32 mouse cellular contexts compared by ENCODE assay signal in the genomic region with DNA sequence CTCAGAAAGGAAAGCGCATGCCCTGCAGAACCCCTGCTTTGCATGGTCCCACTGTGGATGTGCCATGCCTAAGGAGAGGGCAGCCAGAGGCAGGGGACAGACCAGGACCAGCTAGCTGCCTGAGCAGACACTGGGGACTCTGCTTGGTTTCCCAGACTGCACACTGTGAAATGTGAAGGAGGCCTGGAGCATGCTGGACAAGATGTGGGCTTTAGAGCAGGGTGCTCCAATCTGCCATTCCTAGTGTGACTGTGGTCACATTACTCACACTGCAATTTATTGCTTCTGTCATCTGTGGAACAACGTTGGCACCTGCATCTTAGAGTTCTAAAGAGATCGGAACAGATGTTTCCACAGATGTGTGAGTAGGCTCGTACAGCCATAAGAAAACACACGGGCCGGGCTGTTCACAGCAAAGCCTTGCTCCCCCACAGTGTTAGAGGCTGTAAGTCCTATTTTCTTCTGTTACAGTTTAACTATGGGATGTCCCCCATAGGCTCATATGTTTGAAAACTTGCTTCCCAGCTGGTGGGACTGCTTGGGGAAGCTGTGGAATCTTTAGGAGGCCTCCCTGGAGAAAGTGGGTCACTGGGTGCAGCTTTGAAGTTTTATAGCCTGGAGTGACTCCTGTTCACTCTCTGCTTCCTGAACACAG.
DNase-seq lines count a peak whose midpoint lies in the region; ATAC-seq and TF ChIP-seq lines count a peak whose summit lies in the region.
"Had no signal": no experiment of that assay in that cellular context is flagged by ENCODE, and none has a peak within 500 bp of the region (broad histone marks: within the 10 kb centered on the region; RNA-seq: fewer than 3 reads in every experiment).

No protein-coding gene starts in this region.

- no peak overlapping the region for H3ac ChIP-seq in C2C12 (ENCODE audit: control insufficient read depth, insufficient read length, low read depth)

- no peaks in the 10 kb centered on the region for H3K4me1 ChIP-seq in hindbrain, embryonic 14.5 days (replicated peaks; ENCODE audit: control insufficient read depth, insufficient read depth, low read length)
- no peaks in the 10 kb centered on the region for H3K4me1 ChIP-seq in hindbrain, embryonic 16.5 days (ENCODE audit: control insufficient read depth, insufficient read depth, low read depth, low read length)
- H3K4me1 ChIP-seq: embryonic facial prominence, embryonic 15.5 days; hindbrain, embryonic 15.5 days; limb, embryonic 15.5 days had no signal

- POLR2A ChIA-PET in Patski (lab: Charles Lee) = no interaction called here

- H3K4me3 ChIP-seq in hindbrain, embryonic 14.5 days (replicated peaks; ENCODE audit: low read length) = no peak overlapping the region
- H3K4me3 ChIP-seq in hindbrain, embryonic 16.5 days (ENCODE audit: low read length) = no peak overlapping the region
- no peak overlapping the region for H3K4me3 ChIP-seq in C2C12 (ENCODE audit: insufficient read depth, poor library complexity, severe bottlenecking)
- H3K4me3 ChIP-seq: embryonic facial prominence, embryonic 10.5 days; embryonic facial prominence, embryonic 15.5 days; heart, embryonic 13.5 days; hindbrain, embryonic 15.5 days; intestine, embryonic 15.5 days; limb, embryonic 15.5 days; liver, embryonic 13.5 days had no signal

- H3K27ac ChIP-seq in hindbrain, embryonic 14.5 days = no peak overlapping the region
- H3K27ac ChIP-seq in hindbrain, embryonic 16.5 days (ENCODE audit: low read depth, low read length) = no peak overlapping the region
- H3K27ac ChIP-seq: embryonic facial prominence, embryonic 10.5 days; embryonic facial prominence, embryonic 15.5 days; heart, embryonic 13.5 days; hindbrain, embryonic 15.5 days; intestine, embryonic 15.5 days; limb, embryonic 15.5 days; liver, embryonic 13.5 days; stomach, postnatal 0 days had no signal

- in situ Hi-C loops in Patski (cut with MboI; ENCODE audit: low pct_unique_long_range_greater_than_20kb) = no loop called here

- no peaks in the 10 kb centered on the region for H3K36me3 ChIP-seq in hindbrain, embryonic 14.5 days (replicated peaks; ENCODE audit: control insufficient read depth, insufficient read depth)
- H3K36me3 ChIP-seq in hindbrain, embryonic 16.5 days (ENCODE audit: control insufficient read depth, insufficient read depth, low read length) = no peaks in the 10 kb centered on the region
- no peaks in the 10 kb centered on the region for H3K36me3 ChIP-seq in C2C12 (ENCODE audit: control insufficient read depth, insufficient read depth)
- H3K36me3 ChIP-seq: embryonic facial prominence, embryonic 10.5 days; embryonic facial prominence, embryonic 15.5 days; G1E; heart, embryonic 13.5 days; hindbrain, embryonic 15.5 days; intestine, embryonic 15.5 days; limb, embryonic 15.5 days; liver, embryonic 13.5 days had no signal

- 77% methylated on average over 6 of the region's 6 CpGs for WGBS in hindbrain, embryonic 14.5 days
- 78% methylated on average over 6 of the region's 6 CpGs for WGBS in hindbrain, embryonic 16.5 days

- H3K27me3 ChIP-seq in hindbrain, embryonic 14.5 days (ENCODE audit: control insufficient read depth, insufficient read depth, low read length) = no peaks in the 10 kb centered on the region
- no peaks in the 10 kb centered on the region for H3K27me3 ChIP-seq in hindbrain, embryonic 16.5 days (replicated peaks; ENCODE audit: control insufficient read depth, insufficient read depth, low read length)
- H3K27me3 ChIP-seq in C2C12 (ENCODE audit: control insufficient read depth, insufficient read depth, insufficient read length) (peaks cover 2% of the 10 kb centered on the region), Patski (no peaks in the 10 kb centered on the region)
- H3K27me3 ChIP-seq: embryonic facial prominence, embryonic 15.5 days; hindbrain, embryonic 15.5 days; intestine, embryonic 15.5 days; limb, embryonic 15.5 days; liver, embryonic 13.5 days had no signal

- no peak overlapping the region for H3K4me2 ChIP-seq in hindbrain, embryonic 14.5 days (replicated peaks)
- H3K4me2 ChIP-seq in hindbrain, embryonic 16.5 days (ENCODE audit: low read length) = no peak overlapping the region
- H3K4me2 ChIP-seq: embryonic facial prominence, embryonic 15.5 days; heart, embryonic 13.5 days; hindbrain, embryonic 15.5 days; intestine, embryonic 15.5 days; limb, embryonic 15.5 days; liver, embryonic 13.5 days had no signal

- peak; percentile 34; the same call in 1 of the 2 replicates for ATAC-seq in hindbrain, embryonic 14.5 days (ENCODE audit: low FRiP score)
- ATAC-seq in hindbrain, embryonic 16.5 days = no peak
- ATAC-seq in Patski = peak; percentile 54
- peak; percentile 37 to 50 for ATAC-seq in hematopoietic stem cell, adult 5-6 weeks (replicated peaks in 1 of 2; ENCODE audit: insufficient read depth in 1 of 2, low FRiP score in 2 of 2, low TSS enrichment in 1 of 2, low read depth in 1 of 2, poor library complexity in 2 of 2, severe bottlenecking in 2 of 2)
- ATAC-seq in megakaryocyte, adult 5-6 weeks (ENCODE audit: poor library complexity, severe bottlenecking) = no peak
- ATAC-seq: forebrain, embryonic 14.5 days; intestine, embryonic 15.5 days; lung, postnatal 0 days had no signal

- CTCF ChIA-PET in Patski (lab: Charles Lee) = interaction anchor here (1.2 kb wide), 1 partner anchor 10 kb away, joined by 4 read pairs; no protein-coding TSS in a partner anchor

- no peak overlapping the region for H3K9ac ChIP-seq in hindbrain, embryonic 14.5 days
- no peak overlapping the region for H3K9ac ChIP-seq in hindbrain, embryonic 16.5 days (ENCODE audit: low read depth, low read length)
- H3K9ac ChIP-seq: embryonic facial prominence, embryonic 15.5 days; heart, embryonic 13.5 days; hindbrain, embryonic 15.5 days; intestine, embryonic 15.5 days; limb, embryonic 15.5 days; liver, embryonic 13.5 days had no signal

- no peak for DNase-seq in hindbrain, embryonic 14.5 days (ENCODE audit: low spot score)
- DNase-seq in Patski (ENCODE audit: low read depth, low spot score) = no peak
- no peak for DNase-seq in layer of hippocampus, adult 11-12 months (ENCODE audit: low spot score)
- DNase-seq: adrenal gland, postnatal 25 days; B cell, adult 2 months; cerebellum, adult 2 months; cerebellum, postnatal 14 days; kidney, adult 2 months; kidney, postnatal 36 days; layer of hippocampus, postnatal 36 days; left cerebral cortex, postnatal 4 days; liver, embryonic 13.5 days; lung, adult 18-20 months; lung, postnatal 4 days; midbrain, embryonic 14.5 days; right cerebral cortex, adult 18-20 months; right cerebral cortex, postnatal 4 days; thymus, adult 2 months had no signal

- H3K79me3 ChIP-seq in C2C12 (ENCODE audit: low read depth) = no peaks in the 10 kb centered on the region

- TF ChIP-seq CTCF in C2C12 (IDR thresholded peaks at IDR 0.05; ENCODE audit: control insufficient read depth, insufficient read depth, insufficient read length) (no peak), Patski (IDR thresholded peaks at IDR 0.05) (no peak)

- no peaks in the 10 kb centered on the region for H3K79me2 ChIP-seq in C2C12 (ENCODE audit: control insufficient read depth, insufficient read depth)

- H3K9me3 ChIP-seq in hindbrain, embryonic 14.5 days (ENCODE audit: control insufficient read depth, low read length) = no peaks in the 10 kb centered on the region
- H3K9me3 ChIP-seq in hindbrain, embryonic 16.5 days (ENCODE audit: control insufficient read depth, low read length) = no peaks in the 10 kb centered on the region
- H3K9me3 ChIP-seq: embryonic facial prominence, embryonic 10.5 days; embryonic facial prominence, embryonic 15.5 days; heart, embryonic 13.5 days; hindbrain, embryonic 15.5 days; intestine, embryonic 15.5 days; limb, embryonic 15.5 days; liver, embryonic 13.5 days had no signal

TF ChIP-seq in C2C12, 6 proteins besides CTCF, POLR2A, EP300 and RAD21:
- TF ChIP-seq MYOD1 (IDR thresholded peaks at IDR 0.05; ENCODE audit: control insufficient read depth, insufficient read length, low read depth) (peak; percentile 84), FOSL1 (IDR thresholded peaks at IDR 0.05; ENCODE audit: insufficient read depth, low read length, poor library complexity, severe bottlenecking) (no peak), CEBPB (IDR thresholded peaks at IDR 0.05; ENCODE audit: low read depth) (no peak)

Comparison
In these comparisons a context has a peak if more than half of its experiments do, and no peak if none do; other contexts are left out.
1. ATAC-seq: peak in hindbrain, embryonic 14.5 days (single experiment), Patski (single experiment) and hematopoietic stem cell, adult 5-6 weeks (2 of 2); none in hindbrain, embryonic 16.5 days (single experiment) and megakaryocyte, adult 5-6 weeks (single experiment).